Mouse (Mus musculus) kidney, postnatal 14 days (tissue): ENCODE results near the gene Nup210l.

Experiments
- DNase-seq: peaks from one replicate; pipeline ENCODE4 v3.0.0; 2022; ENCODE audit warnings: mixed read lengths

Gene Nup210l

GRCm38 (mm10) chr3:90103938-90104337, at the start of gene Nup210l:
Gene Nup210l, plus strand, starts transcription at chr3:90104132.
- DNase-seq: no peak

GRCm38 (mm10) chr3:90061549-90061948, 42.4 kb upstream of the Nup210l start:
- no peak for DNase-seq

- DNase-seq: no peak
Measured at GRCm38 (mm10) chr3:90062539-90062938, 41.4 kb upstream of the Nup210l start.

- DNase-seq: no peak
Measured at GRCm38 (mm10) chr3:90064383-90064782, 39.5 kb upstream of the Nup210l start.

GRCm38 (mm10) chr3:90065553-90065952, 38.4 kb upstream of the Nup210l start:
- peak; percentile 57 for DNase-seq

GRCm38 (mm10) chr3:90067851-90068250, 36.1 kb upstream of the Nup210l start:
- no peak for DNase-seq

GRCm38 (mm10) chr3:90069688-90070087, 34.2 kb upstream of the Nup210l start:
- DNase-seq: no peak

- no peak for DNase-seq
Measured at GRCm38 (mm10) chr3:90072294-90072693, 31.6 kb upstream of the Nup210l start, which contains the start of gene Tpm3. Gene Tpm3, plus strand, starts transcription at chr3:90072649.

GRCm38 (mm10) chr3:90076921-90077716, 26.8 kb upstream of the Nup210l start:
- peak; percentile 88 for DNase-seq

- DNase-seq: no peak
Measured at GRCm38 (mm10) chr3:90078224-90078623, 25.7 kb upstream of the Nup210l start.

- DNase-seq: peak; percentile 97
Measured at GRCm38 (mm10) chr3:90079133-90079762, 24.7 kb upstream of the Nup210l start.

- DNase-seq: peak; percentile 84
Measured at GRCm38 (mm10) chr3:90079763-90080497, 24.0 kb upstream of the Nup210l start.

- DNase-seq: no peak
Measured at GRCm38 (mm10) chr3:90080498-90080863, 23.5 kb upstream of the Nup210l start.

- peak; percentile 54 for DNase-seq
Measured at GRCm38 (mm10) chr3:90081365-90082240, 22.3 kb upstream of the Nup210l start.

- DNase-seq: peak; percentile 41
Measured at GRCm38 (mm10) chr3:90083034-90083433, 20.9 kb upstream of the Nup210l start.

GRCm38 (mm10) chr3:90083698-90084324, 20.1 kb upstream of the Nup210l start:
- DNase-seq: no peak

GRCm38 (mm10) chr3:90084790-90085189, 19.1 kb upstream of the Nup210l start:
- DNase-seq: no peak

GRCm38 (mm10) chr3:90085281-90085680, 18.7 kb upstream of the Nup210l start:
- no peak for DNase-seq

- DNase-seq: no peak
Measured at GRCm38 (mm10) chr3:90086068-90086467, 17.9 kb upstream of the Nup210l start.

- DNase-seq: no peak
Measured at GRCm38 (mm10) chr3:90088617-90089016, 15.3 kb upstream of the Nup210l start.

- DNase-seq: no peak
Measured at GRCm38 (mm10) chr3:90090892-90091291, 13.0 kb upstream of the Nup210l start.

- no peak for DNase-seq
Measured at GRCm38 (mm10) chr3:90094453-90094852, 9.5 kb upstream of the Nup210l start.
